Comparison of ENCODE assay signal across 7 mouse cellular contexts in genomic region chr19:4793831-4794422, GRCm38 (mm10). TPM values are rescaled to one million over a fixed set of nuclear protein-coding genes. Genes with fewer than 3 reads are reported as not detected.
A peak's percentile ranks its signal among the peaks of the same experiment; 100 is the strongest.
DNase-seq lines count a peak whose midpoint lies in the region; ATAC-seq lines count a peak whose summit lies in the region.

Gene Rbm4, minus strand, starts transcription at chr19:4793901.

- WGBS in intestine, embryonic 16.5 days: 0% methylated on average over 31 of the region's 31 CpGs
- under 1% methylated on average over 31 of the region's 31 CpGs for WGBS in midbrain, embryonic 11.5 days

- H3K27ac ChIP-seq in intestine, embryonic 16.5 days (ENCODE audit: low read length): peak within 1 kb of the TSS; percentile 85
- peak within 1 kb of the TSS; percentile 42; the same call in 1 of the 2 replicates for H3K27ac ChIP-seq in midbrain, embryonic 11.5 days (ENCODE audit: low read depth, low read length)

- H3K36me3 ChIP-seq in intestine, embryonic 16.5 days (ENCODE audit: control insufficient read depth, insufficient read depth, low read length): peaks cover 11% of the 10 kb centered on the region
- H3K36me3 ChIP-seq in midbrain, embryonic 11.5 days (ENCODE audit: control insufficient read depth, insufficient read depth, low read length): peaks cover 6% of the 10 kb centered on the region

- no peaks in the 10 kb centered on the region for H3K27me3 ChIP-seq in intestine, embryonic 16.5 days (replicated peaks; ENCODE audit: control insufficient read depth, insufficient read depth, low read length)
- no peaks in the 10 kb centered on the region for H3K27me3 ChIP-seq in midbrain, embryonic 11.5 days (ENCODE audit: control insufficient read depth, insufficient read depth, low read length)

- peak within 1 kb of the TSS; percentile 77 for H3K4me3 ChIP-seq in intestine, embryonic 16.5 days (ENCODE audit: low read length)
- peak within 1 kb of the TSS; percentile 76 for H3K4me3 ChIP-seq in midbrain, embryonic 11.5 days (ENCODE audit: low read depth, low read length)

- peak within 1 kb of the TSS; percentile 76 for H3K4me2 ChIP-seq in intestine, embryonic 16.5 days (ENCODE audit: low read depth, low read length)
- peak within 1 kb of the TSS; percentile 73 for H3K4me2 ChIP-seq in midbrain, embryonic 11.5 days

- ATAC-seq in intestine, embryonic 16.5 days: peak; percentile 99
- peak; percentile 98 for ATAC-seq in midbrain, embryonic 11.5 days (ENCODE audit: low FRiP score)

- H3K9ac ChIP-seq in intestine, embryonic 16.5 days (ENCODE audit: low read depth, low read length): peak within 1 kb of the TSS; percentile 83
- H3K9ac ChIP-seq in midbrain, embryonic 11.5 days (ENCODE audit: low read length): peak within 1 kb of the TSS; percentile 80

- intact Hi-C loops in left cerebral cortex, postnatal 36 days (cut with DNase I): loop anchor here (5.0 kb wide), 1 partner anchor 37 kb away; the partner anchor contains the start of gene Rbm4b

- no peaks in the 10 kb centered on the region for H3K9me3 ChIP-seq in intestine, embryonic 16.5 days (ENCODE audit: control insufficient read depth, low read length)
- no peaks in the 10 kb centered on the region for H3K9me3 ChIP-seq in midbrain, embryonic 11.5 days (ENCODE audit: control insufficient read depth, low read length)

- DNase-seq in adrenal gland, adult 8-10 months: peak; percentile 98
- peak; percentile 97 for DNase-seq in embryo, embryonic 9.5 days (ENCODE audit: extremely low spot score)
- DNase-seq in gastrocnemius, postnatal 4 days (ENCODE audit: low spot score in 2 of 2): peak; percentile 84 to 94
- DNase-seq in left cerebral cortex, postnatal 36 days (ENCODE audit: low spot score in 2 of 2): peak; percentile 96 to 98
- DNase-seq in midbrain, embryonic 11.5 days (ENCODE audit: low spot score, missing footprints): peak; percentile 99
- DNase-seq in skeletal muscle tissue, adult 2 months (ENCODE audit: low read depth, low spot score): peak; percentile 98

- peaks cover 21% of the 10 kb centered on the region for H3K4me1 ChIP-seq in intestine, embryonic 16.5 days (ENCODE audit: control insufficient read depth, insufficient read depth, low read length)
- peaks cover 16% of the 10 kb centered on the region for H3K4me1 ChIP-seq in midbrain, embryonic 11.5 days (ENCODE audit: control insufficient read depth, insufficient read depth, low read length)

RNA-seq across cellular contexts. Expression of gene Rbm4, which starts in this region (rescaled TPM):
- total RNA-seq in adrenal gland, adult 8-10 months (2022): 10 to 100 TPM; 54.0 to 83.2 (median 62.0) TPM
- total RNA-seq in gastrocnemius, postnatal 4 days (2021): 10 to 100 TPM; 53.3 to 68.4 TPM
- polyA plus RNA-seq in intestine, embryonic 16.5 days (2015; fragmentation: Nextera tagmentation; extraction: Ambion mirVana): 47.3 and 49.4 TPM in 2 replicates
- 10 to 100 TPM; 87.3 to 95.7 TPM for total RNA-seq in left cerebral cortex, postnatal 36 days (2021)
- polyA plus RNA-seq in midbrain, embryonic 11.5 days (2014; fragmentation: Nextera tagmentation; extraction: Ambion mirVana): 108 and 111 TPM in 2 replicates

Comparison
In these comparisons a context has a peak if more than half of its experiments do, and no peak if none do; other contexts are left out.
1. Peak in every context shown above with its lines: DNase-seq, ATAC-seq, H3K4me3 ChIP-seq and H3K27ac ChIP-seq.